Mouse (Mus musculus) liver, embryonic 15.5 days (tissue): ENCODE measurements around the gene Cd180. TPM values are rescaled to one million over a fixed set of nuclear protein-coding genes. Genes with fewer than 3 reads are reported as not detected.

Experiments used
- ATAC-seq: fragments of 200-750 bp; cut with Nextera tagmentation; 2 replicates; pipeline ENCODE4 v1.8.0; 2017; ENCODE audit warnings: moderate number of reproducible peaks, mild to moderate bottlenecking, moderate library complexity; ENCODE audit not compliant: insufficient read depth
- H3K27ac ChIP-seq: fragments of 300-500 bp; sonication (generic); replicated peaks from 2 replicates; pipeline ENCODE4 v1.5.1; 2015; ENCODE audit warnings: mild to moderate bottlenecking, inconsistent platforms
- H3K27me3 ChIP-seq: fragments of 300-500 bp; sonication (generic); 2 replicates; pipeline ENCODE4 v1.6.1; 2015; ENCODE audit warnings: mild to moderate bottlenecking, inconsistent platforms
- H3K36me3 ChIP-seq: fragments of 300-500 bp; sonication (generic); replicated peaks from 2 replicates; pipeline ENCODE4 v1.6.1; 2015; ENCODE audit warnings: moderate library complexity, mild to moderate bottlenecking, inconsistent platforms
- H3K4me1 ChIP-seq: fragments of 300-500 bp; sonication (generic); replicated peaks from 2 replicates; pipeline ENCODE4 v1.6.1; 2015; ENCODE audit warnings: inconsistent platforms
- H3K4me2 ChIP-seq: fragments of 300-500 bp; sonication (generic); 2 replicates; pipeline ENCODE4 v1.6.1; 2015; ENCODE audit warnings: moderate library complexity, mild to moderate bottlenecking, inconsistent platforms
- H3K4me3 ChIP-seq: fragments of 300-500 bp; sonication (generic); replicated peaks from 2 replicates; pipeline ENCODE4 v1.5.1; 2015; ENCODE audit warnings: mild to moderate bottlenecking, inconsistent platforms
- H3K9ac ChIP-seq: fragments of 300-500 bp; sonication (generic); 2 replicates; pipeline ENCODE4 v1.6.1; 2015; ENCODE audit warnings: moderate library complexity, mild to moderate bottlenecking, inconsistent platforms
- H3K9me3 ChIP-seq: fragments of 300-500 bp; sonication (generic); replicated peaks from 2 replicates; pipeline ENCODE4 v1.6.1; 2016; ENCODE audit warnings: inconsistent platforms
- WGBS: fragments of 180-500 bp; shearing (Covaris S2); methylation state at CpG from one replicate; pipeline ENCODE4 v1.1.7; 2015; ENCODE audit warnings: mixed read lengths; ENCODE audit not compliant: insufficient replicate concordance; 5-methylcytosine and 5-hydroxymethylcytosine counted together
- polyA plus RNA-seq: library from polyadenylated mRNA; unstranded; fragments of >200 nt; fragmentation: Nextera tagmentation; extraction: Ambion mirVana; gene quantifications from 2 replicates; pipeline ENCODE4 v1.2.1, GENCODE M21; 2015

Gene Cd180
- polyA plus RNA-seq, 1 experiment from 2014 or later = 0.78 TPM

DNA sequence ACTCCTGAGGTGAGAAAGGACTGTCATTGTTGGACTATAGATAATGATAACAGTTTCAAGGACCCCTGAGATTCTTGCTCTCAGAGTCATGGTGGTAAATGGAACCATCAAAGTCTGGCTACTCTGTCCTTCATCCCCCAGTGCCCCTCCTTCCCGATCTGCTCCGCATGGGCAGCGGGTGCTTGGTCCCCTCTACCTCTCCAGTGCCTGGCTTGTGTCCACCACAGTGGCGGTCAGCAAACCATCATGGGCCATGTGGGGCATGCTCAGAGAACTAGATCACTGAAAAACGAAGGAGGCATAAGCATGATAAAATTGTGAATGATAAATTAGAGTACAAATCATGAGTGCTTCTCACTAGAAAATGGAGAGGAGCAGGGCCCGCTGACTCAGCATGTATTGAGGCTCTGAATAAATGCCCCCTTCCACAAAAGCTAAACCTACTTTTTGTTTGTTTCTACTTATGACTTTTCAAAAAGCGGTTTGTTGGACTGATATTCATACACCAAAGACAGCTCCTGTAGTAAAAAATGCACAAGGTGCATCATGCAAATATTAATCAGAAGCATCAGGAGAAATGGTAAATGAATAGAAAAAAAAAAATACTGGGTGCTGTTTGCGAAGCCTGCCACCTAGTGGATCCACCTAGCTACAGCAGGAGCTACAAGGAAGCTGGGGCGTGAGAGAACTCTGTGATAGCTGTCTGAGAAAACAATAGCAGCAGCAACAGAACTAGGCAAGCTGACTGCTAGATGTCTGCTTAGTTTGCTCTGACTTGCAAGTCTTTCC is 51.3 kb downstream of the Cd180 start:
- H3K27ac ChIP-seq = no peak overlapping the region
- 55% methylated on average over 9 of the region's 9 CpGs for WGBS
- H3K4me1 ChIP-seq = peaks cover 5% of the 10 kb centered on the region; the same call in 1 of the 2 replicates
- H3K4me3 ChIP-seq = no peak overlapping the region
- no peak for ATAC-seq
- H3K36me3 ChIP-seq = 0 out of 2 replicates have a peak, but pooled peaks cover 5% of the 10 kb centered on the region
- no peak overlapping the region for H3K4me2 ChIP-seq
- no peaks in the 10 kb centered on the region for H3K9me3 ChIP-seq
- H3K27me3 ChIP-seq = no peaks in the 10 kb centered on the region
- H3K9ac ChIP-seq = no peak overlapping the region

GRCm38 (mm10) chr13:102745270-102745600 is 51.9 kb downstream of the Cd180 start:
- Histone ChIP-seq H3K4me3 (no peak overlapping the region), H3K27ac (no peak overlapping the region), H3K27me3 (no peaks in the 10 kb centered on the region), H3K9ac (no peak overlapping the region), H3K4me1 (peaks cover under 1% of the 10 kb centered on the region; the same call in 1 of the 2 replicates), H3K36me3 (0 out of 2 replicates have a peak, but pooled peaks cover 5% of the 10 kb centered on the region), H3K4me2 (no peak overlapping the region), H3K9me3 (no peaks in the 10 kb centered on the region)
- 81% methylated on average over 3 of the region's 3 CpGs for WGBS
- ATAC-seq = no peak

DNA sequence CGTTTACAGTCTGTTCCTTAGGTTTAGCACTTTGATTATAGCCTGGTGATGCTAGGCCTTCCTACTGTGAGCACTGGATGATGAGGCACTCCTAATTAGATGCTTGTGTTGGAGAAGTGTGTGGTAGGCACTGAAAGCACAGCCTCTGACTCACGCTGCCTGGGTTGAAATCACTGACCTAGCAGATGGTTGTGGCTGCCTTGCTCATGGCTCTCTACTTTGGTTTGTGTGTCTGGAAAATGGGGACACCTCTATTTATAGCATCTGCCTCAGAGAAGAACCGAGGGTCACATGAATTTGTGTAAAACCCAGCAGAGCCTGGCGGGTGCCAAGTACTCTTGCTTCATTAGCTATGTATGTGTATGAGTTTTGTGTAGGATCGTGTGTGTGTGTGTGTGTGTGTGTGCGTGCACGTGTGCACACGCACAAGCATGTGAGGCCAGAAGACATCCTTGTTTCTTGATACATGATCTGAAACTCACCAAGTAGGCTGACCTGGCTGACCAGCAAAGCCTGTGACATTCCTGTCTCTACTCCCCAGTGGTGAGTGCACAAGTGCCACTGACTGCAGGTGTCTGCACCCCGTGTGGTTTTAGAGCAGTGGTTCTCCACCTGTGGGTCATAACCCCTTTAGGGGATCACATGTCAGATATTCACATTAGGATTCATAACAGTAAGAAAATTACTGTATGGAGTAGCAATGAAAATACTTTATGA is 52.4 kb downstream of the Cd180 start:
- ATAC-seq = no peak
- no peaks in the 10 kb centered on the region for H3K27me3 ChIP-seq
- WGBS = 70% methylated on average over 9 of the region's 9 CpGs
- no peak overlapping the region for H3K4me3 ChIP-seq
- no peaks in the 10 kb centered on the region for H3K9me3 ChIP-seq
- H3K9ac ChIP-seq = no peak overlapping the region
- no peaks in the 10 kb centered on the region for H3K4me1 ChIP-seq
- H3K36me3 ChIP-seq = 0 out of 2 replicates have a peak, but pooled peaks cover 8% of the 10 kb centered on the region
- H3K4me2 ChIP-seq = no peak overlapping the region
- H3K27ac ChIP-seq = no peak overlapping the region

GRCm38 (mm10) chr13:102746803-102747561 is 53.6 kb downstream of the Cd180 start:
- no peak overlapping the region for H3K9ac ChIP-seq
- 69% methylated on average over 17 of the region's 17 CpGs for WGBS
- no peak overlapping the region for H3K27ac ChIP-seq
- H3K9me3 ChIP-seq = no peaks in the 10 kb centered on the region
- no peak overlapping the region for H3K4me3 ChIP-seq
- no peak for ATAC-seq
- no peak overlapping the region for H3K4me2 ChIP-seq
- H3K27me3 ChIP-seq = no peaks in the 10 kb centered on the region
- no peaks in the 10 kb centered on the region for H3K4me1 ChIP-seq
- 0 out of 2 replicates have a peak, but pooled peaks cover 3% of the 10 kb centered on the region for H3K36me3 ChIP-seq

- Histone ChIP-seq H3K4me3 (no peak overlapping the region), H3K36me3 (0 out of 2 replicates have a peak, but pooled peaks cover 3% of the 10 kb centered on the region), H3K9ac (no peak overlapping the region), H3K4me1 (peaks cover 11% of the 10 kb centered on the region), H3K4me2 (no peak overlapping the region), H3K9me3 (no peaks in the 10 kb centered on the region), H3K27ac (no peak overlapping the region), H3K27me3 (no peaks in the 10 kb centered on the region)
- WGBS = 71% methylated on average over 6 of the region's 6 CpGs
- ATAC-seq = no peak
Observed at GRCm38 (mm10) chr13:102749194-102749593, 55.8 kb downstream of the Cd180 start.

DNA sequence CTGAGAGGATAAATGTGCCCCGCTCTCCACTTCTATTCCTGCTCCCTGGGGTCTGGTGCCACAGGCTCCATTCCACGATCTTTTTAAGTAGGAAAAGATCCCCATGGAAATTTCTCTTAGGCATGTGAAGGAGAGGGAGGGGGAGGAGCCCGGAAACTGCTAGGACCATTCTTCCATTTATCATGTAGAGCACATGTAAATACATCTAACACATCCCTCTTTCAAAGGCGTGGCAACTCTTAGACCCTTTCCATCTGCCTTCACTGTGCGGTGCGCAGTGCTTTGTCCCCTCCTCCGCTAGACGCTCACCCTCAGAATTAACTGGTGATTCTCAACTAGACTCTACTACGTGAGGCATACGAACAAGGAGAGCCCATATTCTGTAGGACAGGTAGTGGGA is 56.5 kb downstream of the Cd180 start:
- Histone ChIP-seq H3K4me1 (peaks cover 17% of the 10 kb centered on the region), H3K9me3 (no peaks in the 10 kb centered on the region), H3K4me2 (no peak overlapping the region), H3K27me3 (no peaks in the 10 kb centered on the region), H3K4me3 (no peak overlapping the region), H3K36me3 (0 out of 2 replicates have a peak, but pooled peaks cover 3% of the 10 kb centered on the region), H3K27ac (no peak overlapping the region), H3K9ac (no peak overlapping the region)
- no peak for ATAC-seq
- 78% methylated on average over 10 of the region's 10 CpGs for WGBS

GRCm38 (mm10) chr13:102753714-102754556 is 60.6 kb downstream of the Cd180 start:
- Histone ChIP-seq H3K9ac (peak overlapping the region; percentile 6; the same call in 1 of the 2 replicates), H3K9me3 (no peaks in the 10 kb centered on the region), H3K4me3 (no peak overlapping the region), H3K4me2 (peak overlapping the region; percentile 48), H3K27ac (no peak overlapping the region), H3K36me3 (0 out of 2 replicates have a peak, but pooled peaks cover 3% of the 10 kb centered on the region), H3K27me3 (no peaks in the 10 kb centered on the region), H3K4me1 (peaks cover 17% of the 10 kb centered on the region)
- 46% methylated on average over 19 of the region's 19 CpGs for WGBS
- ATAC-seq = peak; percentile 85

GRCm38 (mm10) chr13:102755124-102755523 is 61.8 kb downstream of the Cd180 start:
- Histone ChIP-seq H3K9me3 (no peaks in the 10 kb centered on the region), H3K4me2 (no peak overlapping the region), H3K27ac (no peak overlapping the region), H3K27me3 (no peaks in the 10 kb centered on the region), H3K9ac (no peak overlapping the region), H3K36me3 (0 out of 2 replicates have a peak, but pooled peaks cover 3% of the 10 kb centered on the region), H3K4me3 (no peak overlapping the region), H3K4me1 (peaks cover 17% of the 10 kb centered on the region)
- 86% methylated on average over 8 of the region's 8 CpGs for WGBS
- ATAC-seq = no peak

DNA sequence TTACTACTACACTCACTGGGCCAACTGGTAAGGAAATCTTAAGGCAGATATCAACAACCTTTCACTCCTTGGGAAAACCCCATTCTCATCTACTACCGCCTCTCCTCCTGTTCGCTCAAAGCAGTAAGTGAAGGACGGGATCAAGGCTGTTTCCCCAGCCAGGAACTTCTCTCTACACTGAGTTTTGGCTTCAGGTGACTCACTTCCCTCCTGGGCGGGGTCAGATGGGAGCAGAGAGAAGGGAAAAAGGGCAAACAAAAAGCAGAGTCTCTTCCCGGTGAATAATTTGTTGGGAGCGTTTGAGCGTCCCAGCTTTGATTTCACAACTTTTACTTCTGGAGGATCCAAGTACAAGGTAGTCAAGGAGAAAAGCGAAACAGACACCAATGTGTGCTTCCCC is 62.7 kb downstream of the Cd180 start:
- H3K27ac ChIP-seq = no peak overlapping the region
- peaks cover 17% of the 10 kb centered on the region for H3K4me1 ChIP-seq
- H3K4me3 ChIP-seq = no peak overlapping the region
- no peaks in the 10 kb centered on the region for H3K9me3 ChIP-seq
- no peak for ATAC-seq
- H3K36me3 ChIP-seq = no peaks in the 10 kb centered on the region
- no peaks in the 10 kb centered on the region for H3K27me3 ChIP-seq
- no peak overlapping the region for H3K4me2 ChIP-seq
- no peak overlapping the region for H3K9ac ChIP-seq
- 80% methylated on average over 8 of the region's 8 CpGs for WGBS

DNA sequence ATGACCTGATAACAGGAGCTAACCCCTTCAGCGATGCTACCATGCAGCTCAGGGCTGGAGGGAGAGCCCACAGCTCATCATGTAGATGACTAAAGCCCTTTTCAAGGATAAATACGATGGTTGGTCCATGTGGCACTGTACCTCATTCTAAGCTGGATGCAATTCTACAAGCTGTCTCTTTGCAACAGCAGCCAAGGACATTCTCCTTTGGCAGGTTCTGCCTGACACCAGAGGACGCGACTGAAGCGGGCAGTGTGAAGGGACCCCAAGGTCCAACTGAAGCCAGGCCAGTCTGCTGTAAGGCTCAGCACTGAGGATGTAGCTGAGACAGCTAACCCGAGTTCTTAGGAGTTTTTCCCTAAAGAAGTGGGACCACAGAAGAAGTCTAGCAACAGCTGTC is 64.7 kb downstream of the Cd180 start:
- Histone ChIP-seq H3K4me2 (no peak overlapping the region), H3K4me1 (peaks cover 17% of the 10 kb centered on the region), H3K36me3 (no peaks in the 10 kb centered on the region), H3K4me3 (no peak overlapping the region), H3K27me3 (no peaks in the 10 kb centered on the region), H3K27ac (no peak overlapping the region), H3K9me3 (no peaks in the 10 kb centered on the region), H3K9ac (no peak overlapping the region)
- no peak for ATAC-seq
- WGBS = 71% methylated on average over 6 of the region's 6 CpGs
